9 mouse cellular contexts compared by ENCODE assay signal in the genomic region with DNA sequence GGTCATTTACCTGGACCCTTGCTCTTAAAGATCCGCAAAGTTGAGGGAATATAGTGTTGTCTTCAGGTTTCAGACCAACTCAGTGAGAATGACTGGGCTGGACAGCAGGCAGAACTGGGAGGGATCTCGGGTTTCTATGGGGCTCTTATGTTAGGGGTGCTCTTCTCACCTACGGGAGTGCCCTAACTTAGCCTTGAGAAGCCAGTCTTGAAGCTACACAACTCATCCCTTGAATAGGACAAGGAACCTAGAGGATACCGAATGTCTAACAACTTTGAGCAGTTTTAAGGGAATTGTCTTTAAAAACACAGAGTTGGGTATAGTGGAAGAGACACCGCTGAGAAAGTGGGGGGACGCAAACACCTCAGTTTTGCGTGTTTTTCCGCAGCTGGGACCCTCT. TPM values are rescaled to one million over a fixed set of nuclear protein-coding genes. Genes with fewer than 3 reads are reported as not detected.
DNase-seq lines count a peak whose midpoint lies in the region; ATAC-seq and TF ChIP-seq lines count a peak whose summit lies in the region.
"Had no signal": no experiment of that assay in that cellular context is flagged by ENCODE, and none has a peak within 500 bp of the region (broad histone marks: within the 10 kb centered on the region; RNA-seq: fewer than 3 reads in every experiment).

No protein-coding gene starts in this region.

- no peaks in the 10 kb centered on the region for H3K4me1 ChIP-seq in kidney, adult 2 months (ENCODE audit: control insufficient read depth, insufficient read depth, low read length)
- peaks cover 10% of the 10 kb centered on the region for H3K4me1 ChIP-seq in embryonic facial prominence, embryonic 12.5 days
- peaks cover 17% of the 10 kb centered on the region for H3K4me1 ChIP-seq in intestine, embryonic 15.5 days (replicated peaks)

- no peak overlapping the region for H3K27ac ChIP-seq in kidney, adult 2 months (ENCODE audit: insufficient read depth, low read depth, low read length)
- peak overlapping the region; percentile 91 for H3K27ac ChIP-seq in embryonic facial prominence, embryonic 12.5 days
- H3K27ac ChIP-seq in intestine, embryonic 15.5 days = 0 out of 2 replicates have a peak overlapping the region, but pooled peaks have one; percentile 73

- peak overlapping the region; percentile 88 for H3K9ac ChIP-seq in embryonic facial prominence, embryonic 12.5 days
- peak overlapping the region; percentile 74 for H3K9ac ChIP-seq in intestine, embryonic 15.5 days

- H3K4me3 ChIP-seq in kidney, adult 2 months (ENCODE audit: insufficient read depth, low read depth, low read length) = peak overlapping the region; percentile 57; the same call in 1 of the 2 replicates
- H3K4me3 ChIP-seq in embryonic facial prominence, embryonic 12.5 days = peak overlapping the region; percentile 56
- H3K4me3 ChIP-seq in intestine, embryonic 15.5 days (replicated peaks) = peak overlapping the region; percentile 75

- 0 out of 2 replicates have a peak, but pooled peaks cover 2% of the 10 kb centered on the region for H3K27me3 ChIP-seq in kidney, adult 2 months (replicated peaks; ENCODE audit: control insufficient read depth, insufficient read depth, low read length)
- H3K27me3 ChIP-seq in embryonic facial prominence, embryonic 12.5 days = no peaks in the 10 kb centered on the region; the same call in 1 of the 2 replicates
- peaks cover 6% of the 10 kb centered on the region; the same call in 1 of the 2 replicates for H3K27me3 ChIP-seq in intestine, embryonic 15.5 days (replicated peaks)

- no peak for TF ChIP-seq CTCF in kidney, adult 2 months (conservative IDR thresholded peaks at IDR 0.05; ENCODE audit: insufficient read depth, insufficient read length, low read depth, low read length)

- peak overlapping the region; percentile 85 for H3K4me2 ChIP-seq in embryonic facial prominence, embryonic 12.5 days (replicated peaks)
- peak overlapping the region; percentile 100 for H3K4me2 ChIP-seq in intestine, embryonic 15.5 days (replicated peaks)

- ATAC-seq in embryonic facial prominence, embryonic 12.5 days (ENCODE audit: insufficient number of reproducible peaks, insufficient read depth, low FRiP score, low TSS enrichment) = no peak
- no peak for ATAC-seq in intestine, embryonic 15.5 days
- no peak for ATAC-seq in granulocyte monocyte progenitor cell, adult 5-6 weeks (replicated peaks; ENCODE audit: poor library complexity, severe bottlenecking)

- H3K9me3 ChIP-seq in embryonic facial prominence, embryonic 12.5 days = no peaks in the 10 kb centered on the region
- no peaks in the 10 kb centered on the region for H3K9me3 ChIP-seq in intestine, embryonic 15.5 days

- 10% methylated on average over 8 of the region's 8 CpGs for WGBS in kidney, adult 2 months
- 1% methylated on average over 8 of the region's 8 CpGs for WGBS in embryonic facial prominence, embryonic 12.5 days
- 4% methylated on average over 8 of the region's 8 CpGs for WGBS in intestine, embryonic 15.5 days

- no peak for TF ChIP-seq POLR2A in kidney, adult 2 months (IDR thresholded peaks at IDR 0.05; ENCODE audit: low read depth, low read length)

- no peak for DNase-seq in kidney, adult 2 months
- DNase-seq in kidney, postnatal 4 days = no peak
- DNase-seq in neural tube, embryonic 10.5 days (ENCODE audit: extremely low spot score, low spot score) = peak; percentile 43
- DNase-seq in frontal cortex, postnatal 10 days (ENCODE audit: low spot score in 2 of 2) = no peak
- DNase-seq in cerebellum, postnatal 25 days = no peak

- H3K36me3 ChIP-seq in kidney, adult 2 months (ENCODE audit: control insufficient read depth, insufficient read depth, low read length) = no peaks in the 10 kb centered on the region
- 0 out of 2 replicates have a peak, but pooled peaks cover 4% of the 10 kb centered on the region for H3K36me3 ChIP-seq in embryonic facial prominence, embryonic 12.5 days
- no peaks in the 10 kb centered on the region for H3K36me3 ChIP-seq in intestine, embryonic 15.5 days

RNA-seq across cellular contexts. Expression of a gene that starts 0.5 kb away (rescaled TPM):
- 0.72 and 0.94 TPM in 2 replicates for polyA plus RNA-seq in kidney, adult 2 months (2012; rRNA removed)
- 7.5 and 9.3 TPM in 2 replicates for polyA plus RNA-seq in embryonic facial prominence, embryonic 12.5 days (2016; fragmentation: Nextera tagmentation; extraction: Ambion mirVana)
- polyA plus RNA-seq in intestine, embryonic 15.5 days (2015; fragmentation: Nextera tagmentation; extraction: Ambion mirVana) = 0.99 and 1.4 TPM in 2 replicates
- total RNA-seq in granulocyte monocyte progenitor cell, adult 5-6 weeks (2014; fragmentation: Nextera tagmentation) = not detected in 2 replicates
- not detected in 2 replicates for total RNA-seq in granulocyte monocyte progenitor cell, adult 5-6 weeks (2017)
- total RNA-seq: MEL had no signal

RNA-seq across cellular contexts. Expression of a gene that starts 39.2 kb away (rescaled TPM):
- polyA plus RNA-seq in kidney, adult 2 months (2012; rRNA removed) = 0.57 and 0.83 TPM in 2 replicates
- 25.0 and 25.4 TPM in 2 replicates for polyA plus RNA-seq in embryonic facial prominence, embryonic 12.5 days (2016; fragmentation: Nextera tagmentation; extraction: Ambion mirVana)
- polyA plus RNA-seq in intestine, embryonic 15.5 days (2015; fragmentation: Nextera tagmentation; extraction: Ambion mirVana) = 21.1 and 22.7 TPM in 2 replicates
- total RNA-seq in granulocyte monocyte progenitor cell, adult 5-6 weeks (2014; fragmentation: Nextera tagmentation) = 0.38 TPM in 1 of 2 replicates, not detected in the other
- total RNA-seq in granulocyte monocyte progenitor cell, adult 5-6 weeks (2017) = 0.15 and 0.17 TPM in 2 replicates

RNA-seq across cellular contexts. Expression of a gene that starts 54.7 kb away (rescaled TPM):
- 11.0 and 11.9 TPM in 2 replicates for polyA plus RNA-seq in kidney, adult 2 months (2012; rRNA removed)
- 7.1 and 7.2 TPM in 2 replicates for polyA plus RNA-seq in embryonic facial prominence, embryonic 12.5 days (2016; fragmentation: Nextera tagmentation; extraction: Ambion mirVana)
- polyA plus RNA-seq in intestine, embryonic 15.5 days (2015; fragmentation: Nextera tagmentation; extraction: Ambion mirVana) = 9.4 and 9.7 TPM in 2 replicates
- total RNA-seq in granulocyte monocyte progenitor cell, adult 5-6 weeks (2014; fragmentation: Nextera tagmentation) = 2.1 and 8.0 TPM in 2 replicates
- total RNA-seq in granulocyte monocyte progenitor cell, adult 5-6 weeks (2017) = 1.4 and 2.2 TPM in 2 replicates

Comparison
In these comparisons a context has a peak if more than half of its experiments do, and no peak if none do; other contexts are left out.
1. RNA of a gene that starts 39.2 kb away (polyA plus RNA-seq): 25.0 to 25.4 TPM in embryonic facial prominence, embryonic 12.5 days and 21.1 to 22.7 TPM in intestine, embryonic 15.5 days; 0.57 to 0.83 TPM in kidney, adult 2 months; every median in the first group is over 10 times any median in the second.
2. Peak in every context shown above with its lines, with median percentiles within 50 percentile points of each other: H3K4me3 ChIP-seq.